Mouse (Mus musculus) bone marrow, adult 2 months (tissue): ENCODE measurements around the gene Hoxc6.

Source experiments
- CTCF ChIP-seq: fragments of 200-500 bp; IDR thresholded peaks from 2 replicates; pipeline ENCODE4 v1.5.1; 2011; ENCODE audit warnings: low read length, control low read depth; ENCODE audit not compliant: control insufficient read depth, insufficient read depth
- POLR2A ChIP-seq: fragments of 200-500 bp; IDR thresholded peaks from 2 replicates; pipeline ENCODE4 v1.6.1; 2011; ENCODE audit warnings: low read depth, mild to moderate bottlenecking, control low read depth, low read length, borderline replicate concordance; ENCODE audit not compliant: control insufficient read depth

DNA sequence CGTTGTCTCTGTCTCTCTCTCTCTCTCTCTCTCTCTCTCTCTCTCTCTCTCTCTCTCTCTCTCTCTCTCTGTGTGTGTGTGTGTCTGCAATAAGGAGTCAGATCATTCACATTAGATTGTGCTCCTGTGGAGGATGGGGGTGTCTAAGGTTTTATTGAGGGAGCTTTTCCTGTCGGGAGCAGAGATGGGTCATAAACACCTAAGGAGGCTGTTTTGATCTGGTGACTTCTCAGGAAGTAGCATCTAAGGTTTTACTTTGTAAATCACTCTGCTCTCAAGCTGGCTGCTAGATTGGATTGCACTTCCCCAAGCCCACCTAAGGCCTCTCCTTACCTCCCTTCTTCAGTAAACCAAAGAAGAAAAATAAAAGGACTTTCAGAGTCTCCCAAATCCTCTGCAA lies 26.1 kb downstream of the Hoxc6 start:
- TF ChIP-seq CTCF (no peak), POLR2A (no peak)
